Mouse (Mus musculus) stomach, postnatal 0 days (tissue): ENCODE measurements at regions not wholly inside any gene's neighbourhood (a gene's known extent, or its start where the extent isn't known, plus 50 kb on each side); places are given as distances from the start of the nearest gene placed in this dataset.

ENCODE experiments used
- CTCF ChIP-seq: IDR thresholded peaks from 2 replicates; pipeline ENCODE4 v1.5.1; 2016; ENCODE audit warnings: antibody characterized with exemption, low read depth, mild to moderate bottlenecking, moderate library complexity
- EP300 ChIP-seq: optimal IDR thresholded peaks from 2 replicates; pipeline ENCODE3; 2016; ENCODE audit warnings: antibody characterized with exemption

GRCm38 (mm10) chr13:53730259-53730902 lies 257.5 kb upstream of the Msx2 start:
- TF ChIP-seq CTCF (no peak), EP300 (no peak)
